Mouse (Mus musculus) ES-Bruce4 (cell line): ENCODE data around the gene Prcc.

Source experiments
- CTCF ChIP-seq: IDR thresholded peaks from one replicate; pipeline ENCODE4 v1.8.1; 2011; ENCODE audit warnings: low read depth, low read length
- EP300 ChIP-seq: IDR thresholded peaks from 2 replicates; pipeline ENCODE4 v1.6.1; 2011; ENCODE audit warnings: low read depth, low read length; ENCODE audit not compliant: insufficient read depth
- POLR2A ChIP-seq: IDR thresholded peaks from one replicate; pipeline ENCODE4 v1.8.1; 2011; ENCODE audit warnings: low read length; ENCODE audit not compliant: insufficient read depth

DNA sequence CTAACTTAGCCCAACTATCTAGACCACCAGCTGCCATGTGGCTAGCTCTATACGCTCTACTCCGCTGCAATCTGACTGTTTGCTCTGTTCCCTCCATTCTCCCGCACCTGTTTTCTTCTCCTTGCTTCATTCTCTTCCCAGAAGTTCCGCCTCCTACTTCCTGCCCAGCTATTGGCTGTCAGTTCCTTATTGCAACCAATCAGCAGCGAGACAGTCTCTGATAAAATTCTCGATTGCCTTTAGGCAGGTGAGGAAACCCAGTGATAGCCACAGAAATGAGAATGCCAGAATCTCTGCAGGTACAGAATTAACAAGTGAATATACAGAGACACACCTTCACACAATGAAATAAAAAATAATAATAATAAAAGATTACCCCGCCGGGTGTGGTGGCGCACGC is 56.4 kb downstream of the Prcc start:
- no peak for TF ChIP-seq CTCF
- TF ChIP-seq POLR2A = no peak
- TF ChIP-seq EP300 = no peak
